Mouse (Mus musculus) hindbrain, embryonic 12.5 days (tissue): ENCODE measurements around the gene Rab30. TPM values are rescaled to one million over a fixed set of nuclear protein-coding genes. Genes with fewer than 3 reads are reported as not detected.

Experiments used
- ATAC-seq: fragments of 200-750 bp; cut with Nextera tagmentation; 2 replicates; pipeline ENCODE4 v1.8.0; 2017; ENCODE audit warnings: moderate TSS enrichment; ENCODE audit not compliant: low FRiP score
- H3K27ac ChIP-seq: fragments of 300-500 bp; sonication (generic); 2 replicates; pipeline ENCODE4 v1.5.1; 2016; ENCODE audit warnings: mild to moderate bottlenecking
- H3K27me3 ChIP-seq: fragments of 300-500 bp; sonication (generic); 2 replicates; pipeline ENCODE4 v1.6.1; 2016; ENCODE audit warnings: mild to moderate bottlenecking
- H3K36me3 ChIP-seq: fragments of 300-500 bp; sonication (generic); 2 replicates; pipeline ENCODE4 v1.6.1; 2016; ENCODE audit warnings: mild to moderate bottlenecking
- H3K4me1 ChIP-seq: fragments of 300-500 bp; sonication (generic); 2 replicates; pipeline ENCODE4 v1.6.1; 2016
- H3K4me2 ChIP-seq: fragments of 300-500 bp; sonication (generic); replicated peaks from 2 replicates; pipeline ENCODE4 v1.6.1; 2016; ENCODE audit warnings: mild to moderate bottlenecking
- H3K4me3 ChIP-seq: fragments of 300-500 bp; sonication (generic); 2 replicates; pipeline ENCODE4 v1.5.1; 2016; ENCODE audit warnings: mild to moderate bottlenecking
- H3K9ac ChIP-seq: fragments of 300-500 bp; sonication (generic); 2 replicates; pipeline ENCODE4 v1.6.1; 2016; ENCODE audit warnings: mild to moderate bottlenecking, moderate library complexity
- H3K9me3 ChIP-seq: fragments of 300-500 bp; sonication (generic); replicated peaks from 2 replicates; pipeline ENCODE4 v1.6.1; 2016; ENCODE audit warnings: mild to moderate bottlenecking
- WGBS: fragments of 180-500 bp; shearing (Covaris S2); methylation state at CpG from one replicate; pipeline ENCODE4 v1.1.7; 2016; 5-methylcytosine and 5-hydroxymethylcytosine counted together
- polyA plus RNA-seq: library from polyadenylated mRNA; unstranded; fragments of >200 nt; fragmentation: Nextera tagmentation; extraction: Ambion mirVana; gene quantifications from 2 replicates; pipeline ENCODE4 v1.2.1, GENCODE M21; 2016

The Rab30 gene
- polyA plus RNA-seq, 1 experiment from 2014 or later = 22.6 TPM

GRCm38 (mm10) chr7:92781361-92781760 lies 40.0 kb downstream of the Rab30 start:
- WGBS = 82% methylated on average over 1 of the region's 1 CpGs
- Histone ChIP-seq H3K27ac (no peak overlapping the region), H3K36me3 (no peaks in the 10 kb centered on the region), H3K4me3 (no peak overlapping the region), H3K9ac (no peak overlapping the region), H3K27me3 (no peaks in the 10 kb centered on the region), H3K4me1 (peaks cover 15% of the 10 kb centered on the region), H3K9me3 (no peaks in the 10 kb centered on the region; the same call in 1 of the 2 replicates), H3K4me2 (no peak overlapping the region)
- no peak for ATAC-seq

DNA sequence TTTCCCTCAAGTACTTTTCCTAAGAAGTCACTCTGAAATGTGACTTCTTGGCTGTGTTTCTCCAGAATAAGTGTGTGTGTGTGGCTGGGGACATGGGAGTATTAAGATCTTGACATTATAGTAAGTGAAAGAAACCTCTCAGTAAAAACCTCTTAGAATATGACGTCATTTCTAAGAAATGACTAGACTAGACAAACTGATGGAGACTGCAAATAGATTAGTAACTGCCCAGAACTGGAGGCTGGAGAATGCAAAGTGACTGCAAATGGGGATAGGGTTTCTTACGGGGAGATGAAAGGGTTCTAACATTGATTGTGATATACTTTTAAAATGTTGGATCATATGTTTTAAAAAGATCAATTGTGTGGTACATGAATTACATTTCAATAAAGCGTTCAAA lies 40.5 kb downstream of the Rab30 start:
- Histone ChIP-seq H3K27me3 (no peaks in the 10 kb centered on the region), H3K36me3 (no peaks in the 10 kb centered on the region), H3K27ac (no peak overlapping the region), H3K4me3 (no peak overlapping the region), H3K4me2 (no peak overlapping the region), H3K9ac (no peak overlapping the region), H3K4me1 (peaks cover 9% of the 10 kb centered on the region), H3K9me3 (no peaks in the 10 kb centered on the region; the same call in 1 of the 2 replicates)
- 87% methylated on average over 3 of the region's 3 CpGs for WGBS
- no peak for ATAC-seq

- H3K27me3 ChIP-seq = no peaks in the 10 kb centered on the region
- 60% methylated on average over 9 of the region's 9 CpGs for WGBS
- no peaks in the 10 kb centered on the region; the same call in 1 of the 2 replicates for H3K9me3 ChIP-seq
- H3K4me3 ChIP-seq = no peak overlapping the region
- no peak overlapping the region for H3K4me2 ChIP-seq
- H3K9ac ChIP-seq = no peak overlapping the region
- H3K4me1 ChIP-seq = peaks cover 4% of the 10 kb centered on the region
- H3K36me3 ChIP-seq = no peaks in the 10 kb centered on the region
- ATAC-seq = no peak
- H3K27ac ChIP-seq = no peak overlapping the region
Observed at GRCm38 (mm10) chr7:92782511-92782910, 41.1 kb downstream of the Rab30 start.

DNA sequence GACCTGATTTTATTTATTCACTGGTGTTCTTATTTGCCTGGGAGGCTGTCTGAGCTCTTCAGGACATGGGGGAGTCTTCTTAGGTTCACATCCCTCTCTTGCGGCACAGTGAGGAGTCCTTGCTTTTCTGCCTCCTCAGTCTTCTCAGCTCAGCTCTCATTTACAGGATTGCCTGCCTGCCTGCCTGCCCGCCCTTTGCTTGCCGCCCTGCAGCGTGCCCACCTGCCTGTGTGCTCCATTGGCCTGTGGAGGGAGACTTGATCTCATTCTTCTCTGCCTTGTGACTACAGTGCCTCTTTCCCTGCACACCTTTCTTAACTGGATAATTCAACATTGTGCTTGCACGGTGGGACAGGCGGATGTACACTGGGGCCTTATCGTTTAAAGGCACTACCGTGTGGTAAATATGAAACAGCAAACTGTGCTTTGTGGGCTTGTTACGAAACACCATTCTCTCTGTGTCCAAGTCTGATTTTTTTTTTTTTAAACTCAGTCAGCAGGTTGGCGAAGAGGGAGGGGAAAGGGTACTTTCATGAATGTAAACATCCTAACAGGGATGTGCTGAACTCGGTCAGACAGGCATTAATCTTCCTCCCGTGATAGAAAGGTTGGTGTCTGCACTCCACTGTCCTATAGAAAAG lies 41.9 kb downstream of the Rab30 start:
- H3K36me3 ChIP-seq = no peaks in the 10 kb centered on the region
- no peak for ATAC-seq
- H3K27ac ChIP-seq = no peak overlapping the region

GRCm38 (mm10) chr7:92783914-92784313 lies 42.5 kb downstream of the Rab30 start:
- H3K36me3 ChIP-seq = no peaks in the 10 kb centered on the region
- H3K27me3 ChIP-seq = no peaks in the 10 kb centered on the region
- no peak overlapping the region for H3K27ac ChIP-seq
- H3K9me3 ChIP-seq = no peaks in the 10 kb centered on the region; the same call in 1 of the 2 replicates
- WGBS = 81% methylated on average over 11 of the region's 11 CpGs
- no peak overlapping the region for H3K4me3 ChIP-seq
- no peak overlapping the region for H3K9ac ChIP-seq
- H3K4me1 ChIP-seq = no peaks in the 10 kb centered on the region; the same call in 1 of the 2 replicates
- no peak overlapping the region for H3K4me2 ChIP-seq
- ATAC-seq = no peak

More for the DNA sequence above, 41.9 kb downstream of the Rab30 start:
- WGBS = 78% methylated on average over 12 of the region's 12 CpGs
- Histone ChIP-seq H3K9me3 (no peaks in the 10 kb centered on the region; the same call in 1 of the 2 replicates), H3K27me3 (no peaks in the 10 kb centered on the region), H3K4me3 (no peak overlapping the region), H3K4me2 (no peak overlapping the region), H3K4me1 (no peaks in the 10 kb centered on the region; the same call in 1 of the 2 replicates), H3K9ac (no peak overlapping the region)

- no peak overlapping the region for H3K4me3 ChIP-seq
- WGBS = 80% methylated on average over 5 of the region's 5 CpGs
Observed at GRCm38 (mm10) chr7:92795749-92796148, 54.3 kb downstream of the Rab30 start.

GRCm38 (mm10) chr7:92796813-92797212 lies 55.4 kb downstream of the Rab30 start:
- Histone ChIP-seq H3K4me3 (no peak overlapping the region), H3K4me2 (no peak overlapping the region), H3K4me1 (peaks cover 17% of the 10 kb centered on the region), H3K27ac (no peak overlapping the region), H3K9me3 (no peaks in the 10 kb centered on the region), H3K9ac (no peak overlapping the region), H3K27me3 (no peaks in the 10 kb centered on the region), H3K36me3 (no peaks in the 10 kb centered on the region)
- ATAC-seq = no peak
- 87% methylated on average over 8 of the region's 8 CpGs for WGBS

More at GRCm38 (mm10) chr7:92795749-92796148, 54.3 kb downstream of the Rab30 start:
- H3K9me3 ChIP-seq = no peaks in the 10 kb centered on the region
- ATAC-seq = no peak
- no peak overlapping the region for H3K4me2 ChIP-seq
- H3K27ac ChIP-seq = no peak overlapping the region
- no peak overlapping the region for H3K9ac ChIP-seq
- no peaks in the 10 kb centered on the region for H3K27me3 ChIP-seq
- peaks cover 17% of the 10 kb centered on the region for H3K4me1 ChIP-seq
- no peaks in the 10 kb centered on the region for H3K36me3 ChIP-seq

- no peak overlapping the region for H3K4me2 ChIP-seq
- H3K9me3 ChIP-seq = no peaks in the 10 kb centered on the region
- no peaks in the 10 kb centered on the region for H3K27me3 ChIP-seq
- ATAC-seq = peak; percentile 77
- WGBS = 49% methylated on average over 10 of the region's 10 CpGs
- H3K27ac ChIP-seq = peak overlapping the region; percentile 7
- H3K4me3 ChIP-seq = no peak overlapping the region
- H3K9ac ChIP-seq = no peak overlapping the region
- H3K4me1 ChIP-seq = peaks cover 17% of the 10 kb centered on the region
- H3K36me3 ChIP-seq = no peaks in the 10 kb centered on the region
Observed at GRCm38 (mm10) chr7:92799665-92800595, 58.5 kb downstream of the Rab30 start.

DNA sequence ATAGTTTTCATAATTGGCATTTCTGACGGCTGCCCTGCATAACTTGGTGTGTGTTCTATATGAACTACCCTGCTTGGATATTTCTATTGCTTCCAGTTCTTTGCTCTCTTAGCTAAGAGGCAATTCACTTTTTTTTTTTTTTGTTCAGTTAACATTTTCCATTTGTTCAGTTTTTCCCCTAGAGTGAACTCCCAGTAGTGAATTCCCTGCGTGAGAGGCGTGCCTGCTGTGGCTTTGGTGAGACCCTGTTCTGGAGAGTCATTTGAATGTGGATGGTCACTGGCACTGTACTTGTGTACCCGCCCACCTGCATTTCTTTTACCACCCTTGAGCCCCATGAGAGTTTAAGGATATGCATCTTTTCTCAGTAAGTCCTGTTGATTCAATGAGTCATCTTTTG lies 60.8 kb downstream of the Rab30 start:
- no peak overlapping the region for H3K9ac ChIP-seq
- no peaks in the 10 kb centered on the region for H3K27me3 ChIP-seq
- peaks cover 25% of the 10 kb centered on the region for H3K4me1 ChIP-seq
- no peaks in the 10 kb centered on the region for H3K36me3 ChIP-seq
- no peak overlapping the region for H3K4me3 ChIP-seq
- no peak overlapping the region for H3K4me2 ChIP-seq
- WGBS = 79% methylated on average over 4 of the region's 4 CpGs
- H3K27ac ChIP-seq = no peak overlapping the region
- no peak for ATAC-seq
- no peaks in the 10 kb centered on the region for H3K9me3 ChIP-seq

GRCm38 (mm10) chr7:92803191-92803590 lies 61.8 kb downstream of the Rab30 start:
- Histone ChIP-seq H3K27me3 (no peaks in the 10 kb centered on the region), H3K9ac (no peak overlapping the region), H3K4me1 (peaks cover 25% of the 10 kb centered on the region), H3K4me3 (no peak overlapping the region), H3K36me3 (no peaks in the 10 kb centered on the region), H3K27ac (no peak overlapping the region), H3K9me3 (no peaks in the 10 kb centered on the region), H3K4me2 (no peak overlapping the region)
- ATAC-seq = no peak
- 54% methylated on average over 1 of the region's 1 CpGs for WGBS

DNA sequence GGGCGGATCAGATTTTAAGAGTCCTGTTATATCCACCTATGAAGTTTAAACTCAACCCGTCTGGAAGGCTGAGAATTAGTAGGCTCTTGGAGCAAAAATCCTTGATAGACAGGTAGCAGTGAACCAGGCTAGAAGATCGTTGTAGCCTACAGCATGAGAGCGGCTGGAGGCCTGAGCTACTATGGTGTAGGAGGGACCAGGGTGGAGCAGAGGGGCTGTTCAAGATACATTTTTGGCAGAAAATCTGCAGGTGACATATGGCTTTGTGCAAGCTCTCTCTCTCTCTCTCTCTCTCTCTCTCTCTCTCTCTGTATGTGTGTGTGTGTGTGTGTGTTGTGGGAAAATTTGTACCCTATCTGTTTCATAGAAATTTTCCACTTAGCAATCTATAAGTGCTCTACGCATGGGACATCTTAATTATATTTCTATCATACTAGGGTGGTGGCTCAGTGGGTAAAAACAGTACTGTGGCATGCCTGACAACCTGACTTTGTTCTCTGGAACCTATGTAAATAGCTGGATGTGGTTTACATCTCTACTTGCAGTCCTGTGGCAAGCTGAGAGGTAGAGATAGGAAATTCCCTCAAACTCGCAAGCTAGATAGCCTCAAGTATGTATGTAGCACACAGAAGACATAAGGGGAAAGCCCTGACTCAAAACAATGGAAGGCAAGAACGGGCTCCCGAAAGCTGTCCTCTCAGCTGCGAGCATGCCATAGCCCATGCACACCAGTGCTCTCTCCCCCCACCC lies 63.7 kb downstream of the Rab30 start:
- Histone ChIP-seq H3K9ac (no peak overlapping the region), H3K27me3 (no peaks in the 10 kb centered on the region), H3K27ac (no peak overlapping the region), H3K4me2 (no peak overlapping the region), H3K4me3 (no peak overlapping the region), H3K4me1 (peaks cover 10% of the 10 kb centered on the region), H3K9me3 (no peaks in the 10 kb centered on the region), H3K36me3 (no peaks in the 10 kb centered on the region)
- no peak for ATAC-seq
- 93% methylated on average over 9 of the region's 9 CpGs for WGBS
